Mouse (Mus musculus): ENCODE data around the gene 4930572O03Rik. TPM values are rescaled to one million over a fixed set of nuclear protein-coding genes. Genes with fewer than 3 reads are reported as not detected.
"Not testable (repeated sequence)": the region's sequence is repeated elsewhere in the genome, so short reads cannot be mapped to it uniquely, and the experiment has no call there.

Gene 4930572O03Rik
- polyA plus RNA-seq, 1 experiment from 2014 or later: not detected

GRCm38 (mm10) chr5:15674429-15675244 lies 17.8 kb upstream of the 4930572O03Rik start:
- not testable (repeated sequence) for H3K4me2 ChIP-seq (replicated peaks); H3K27me3 ChIP-seq; H3K4me3 ChIP-seq (replicated peaks); H3K9ac ChIP-seq (replicated peaks); H3K36me3 ChIP-seq; H3K27ac ChIP-seq; H3K4me1 ChIP-seq (replicated peaks)
- peaks cover 28% of the 10 kb centered on the region for H3K9me3 ChIP-seq
- ATAC-seq: peak; percentile 84
- 91% methylated on average over 5 of the region's 8 CpGs for WGBS

- H3K4me2 ChIP-seq (replicated peaks); H3K9ac ChIP-seq (replicated peaks); H3K36me3 ChIP-seq; H3K4me1 ChIP-seq (replicated peaks); H3K27me3 ChIP-seq; H3K27ac ChIP-seq; H3K4me3 ChIP-seq (replicated peaks); ATAC-seq: not testable (repeated sequence)
- H3K9me3 ChIP-seq: peaks cover 25% of the 10 kb centered on the region
- 80% methylated on average over 2 of the region's 2 CpGs for WGBS
Measured at GRCm38 (mm10) chr5:15673989-15674388, 17.1 kb upstream of the 4930572O03Rik start.

GRCm38 (mm10) chr5:15670789-15671188 lies 13.9 kb upstream of the 4930572O03Rik start:
- ATAC-seq: peak; percentile 62; the same call in 1 of the 2 replicates
- not testable (repeated sequence) for H3K4me2 ChIP-seq (replicated peaks); H3K36me3 ChIP-seq; H3K27me3 ChIP-seq; H3K4me1 ChIP-seq (replicated peaks); H3K9ac ChIP-seq (replicated peaks); H3K27ac ChIP-seq; H3K4me3 ChIP-seq (replicated peaks)
- 89% methylated on average over 13 of the region's 18 CpGs for WGBS
- H3K9me3 ChIP-seq: peaks cover 20% of the 10 kb centered on the region

GRCm38 (mm10) chr5:15663847-15664246 lies 7.0 kb upstream of the 4930572O03Rik start:
- H3K9me3 ChIP-seq; H3K4me1 ChIP-seq (replicated peaks); H3K9ac ChIP-seq (replicated peaks); H3K4me3 ChIP-seq (replicated peaks); H3K36me3 ChIP-seq; H3K27me3 ChIP-seq; ATAC-seq; H3K27ac ChIP-seq; H3K4me2 ChIP-seq (replicated peaks): not testable (repeated sequence)
- WGBS: 70% methylated on average over 7 of the region's 7 CpGs

GRCm38 (mm10) chr5:15652334-15652733 lies 4.5 kb downstream of the 4930572O03Rik start:
- not testable (repeated sequence) for ATAC-seq; H3K27me3 ChIP-seq; H3K9ac ChIP-seq (replicated peaks); H3K27ac ChIP-seq; H3K4me3 ChIP-seq (replicated peaks); H3K9me3 ChIP-seq; H3K4me1 ChIP-seq (replicated peaks); H3K4me2 ChIP-seq (replicated peaks); H3K36me3 ChIP-seq
- WGBS: 67% methylated on average over 2 of the region's 2 CpGs

GRCm38 (mm10) chr5:15645707-15646106 lies 11.2 kb downstream of the 4930572O03Rik start:
- not testable (repeated sequence) for H3K4me2 ChIP-seq (replicated peaks); ATAC-seq; H3K9me3 ChIP-seq; H3K4me1 ChIP-seq (replicated peaks); H3K27me3 ChIP-seq; H3K36me3 ChIP-seq; H3K9ac ChIP-seq (replicated peaks); H3K4me3 ChIP-seq (replicated peaks); H3K27ac ChIP-seq
- WGBS: 29% methylated on average over 6 of the region's 6 CpGs

GRCm38 (mm10) chr5:15637637-15638036 lies 19.2 kb downstream of the 4930572O03Rik start:
- not testable (repeated sequence) for H3K9ac ChIP-seq (replicated peaks); H3K27ac ChIP-seq; H3K4me2 ChIP-seq (replicated peaks); H3K4me1 ChIP-seq (replicated peaks); H3K4me3 ChIP-seq (replicated peaks); H3K27me3 ChIP-seq; H3K36me3 ChIP-seq
- peaks cover 17% of the 10 kb centered on the region for H3K9me3 ChIP-seq
- WGBS: 65% methylated on average over 2 of the region's 2 CpGs
- ATAC-seq: peak; percentile 74; the same call in 1 of the 2 replicates

GRCm38 (mm10) chr5:15630068-15630467 lies 26.8 kb downstream of the 4930572O03Rik start:
- H3K4me3 ChIP-seq (replicated peaks); H3K27me3 ChIP-seq; H3K4me2 ChIP-seq (replicated peaks); ATAC-seq; H3K9me3 ChIP-seq; H3K27ac ChIP-seq; H3K4me1 ChIP-seq (replicated peaks); H3K36me3 ChIP-seq; H3K9ac ChIP-seq (replicated peaks): not testable (repeated sequence)
- 33% methylated on average over 5 of the region's 5 CpGs for WGBS

GRCm38 (mm10) chr5:15628136-15628535 lies 28.7 kb downstream of the 4930572O03Rik start:
- H3K36me3 ChIP-seq; H3K9me3 ChIP-seq; H3K4me3 ChIP-seq (replicated peaks); H3K4me2 ChIP-seq (replicated peaks); ATAC-seq; H3K27me3 ChIP-seq; H3K27ac ChIP-seq; H3K9ac ChIP-seq (replicated peaks); H3K4me1 ChIP-seq (replicated peaks): not testable (repeated sequence)
- WGBS: 34% methylated on average over 1 of the region's 1 CpGs

GRCm38 (mm10) chr5:15618764-15619163 lies 38.1 kb downstream of the 4930572O03Rik start, which contains the start of gene Speer4d:
Gene Speer4d (plus strand): TSS chr5:15619064.
- not testable (repeated sequence) for H3K9ac ChIP-seq (replicated peaks); H3K36me3 ChIP-seq; H3K9me3 ChIP-seq; H3K27ac ChIP-seq; H3K4me1 ChIP-seq (replicated peaks); ATAC-seq; H3K27me3 ChIP-seq; H3K4me2 ChIP-seq (replicated peaks); H3K4me3 ChIP-seq (replicated peaks)
- WGBS: 68% methylated on average over 1 of the region's 1 CpGs

- not testable (repeated sequence) for H3K9me3 ChIP-seq; H3K27ac ChIP-seq; ATAC-seq; H3K27me3 ChIP-seq; H3K36me3 ChIP-seq; H3K9ac ChIP-seq (replicated peaks); H3K4me2 ChIP-seq (replicated peaks); H3K4me3 ChIP-seq (replicated peaks); H3K4me1 ChIP-seq (replicated peaks)
- WGBS: 71% methylated on average over 3 of the region's 3 CpGs
Measured at GRCm38 (mm10) chr5:15616195-15616594, 40.7 kb downstream of the 4930572O03Rik start.

GRCm38 (mm10) chr5:15610695-15611094 lies 46.2 kb downstream of the 4930572O03Rik start:
- not testable (repeated sequence) for H3K4me3 ChIP-seq (replicated peaks); H3K9ac ChIP-seq (replicated peaks); H3K27me3 ChIP-seq; H3K4me1 ChIP-seq (replicated peaks); H3K4me2 ChIP-seq (replicated peaks); H3K36me3 ChIP-seq; H3K27ac ChIP-seq; ATAC-seq
- 3% methylated on average over 1 of the region's 1 CpGs for WGBS
- H3K9me3 ChIP-seq: peaks cover 11% of the 10 kb centered on the region

GRCm38 (mm10) chr5:15606677-15607076 lies 50.2 kb downstream of the 4930572O03Rik start:
- not testable (repeated sequence) for H3K4me2 ChIP-seq (replicated peaks); H3K36me3 ChIP-seq; H3K4me3 ChIP-seq (replicated peaks); H3K27me3 ChIP-seq; H3K4me1 ChIP-seq (replicated peaks); H3K9ac ChIP-seq (replicated peaks); H3K27ac ChIP-seq
- 0 out of 2 replicates have a peak, but pooled peaks have one; percentile 37 for ATAC-seq
- 69% methylated on average over 6 of the region's 6 CpGs for WGBS
- H3K9me3 ChIP-seq: peaks cover 25% of the 10 kb centered on the region

Measured in midbrain, embryonic 13.5 days (tissue).